Mouse (Mus musculus): ENCODE measurements around the gene Cnksr3. TPM values are rescaled to one million over a fixed set of nuclear protein-coding genes. Genes with fewer than 3 reads are reported as not detected.

The Cnksr3 gene
- polyA plus RNA-seq, 1 experiment from 2014 or later, result 8.4 TPM

- Histone ChIP-seq H3K4me3 (ENCODE audit: low read length) (no peak overlapping the region), H3K36me3 (ENCODE audit: control insufficient read depth, insufficient read depth) (no peaks in the 10 kb centered on the region), H3K9me3 (replicated peaks; ENCODE audit: control insufficient read depth, low read length) (no peaks in the 10 kb centered on the region), H3K4me2 (ENCODE audit: low read depth, low read length) (no peak overlapping the region), H3K4me1 (ENCODE audit: control insufficient read depth, insufficient read depth, low read length) (peaks cover 14% of the 10 kb centered on the region), H3K27me3 (ENCODE audit: control insufficient read depth, insufficient read depth, low read length) (no peaks in the 10 kb centered on the region), H3K27ac (ENCODE audit: low read length) (no peak overlapping the region), H3K9ac (ENCODE audit: low read length) (no peak overlapping the region)
- 78% methylated on average over 7 of the region's 7 CpGs for WGBS
- ATAC-seq (replicated peaks; ENCODE audit: extremely low read depth, insufficient read depth, low FRiP score), result no peak
Observed at GRCm38 (mm10) chr10:7200665-7201064, 11.4 kb downstream of the Cnksr3 start.

- H3K4me3 ChIP-seq (ENCODE audit: low read length), result no peak overlapping the region
- H3K4me2 ChIP-seq (ENCODE audit: low read depth, low read length), result no peak overlapping the region
- H3K9me3 ChIP-seq (replicated peaks; ENCODE audit: control insufficient read depth, low read length), result no peaks in the 10 kb centered on the region
- ATAC-seq (replicated peaks; ENCODE audit: extremely low read depth, insufficient read depth, low FRiP score), result no peak
- H3K36me3 ChIP-seq (ENCODE audit: control insufficient read depth, insufficient read depth), result no peaks in the 10 kb centered on the region
- H3K27ac ChIP-seq (ENCODE audit: low read length), result no peak overlapping the region
- no peaks in the 10 kb centered on the region for H3K27me3 ChIP-seq (ENCODE audit: control insufficient read depth, insufficient read depth, low read length)
- H3K9ac ChIP-seq (ENCODE audit: low read length), result no peak overlapping the region
- H3K4me1 ChIP-seq (ENCODE audit: control insufficient read depth, insufficient read depth, low read length), result peaks cover 16% of the 10 kb centered on the region
Observed at GRCm38 (mm10) chr10:7198201-7198600, 13.8 kb downstream of the Cnksr3 start.

- no peak overlapping the region for H3K9ac ChIP-seq (ENCODE audit: low read length)
- no peak overlapping the region for H3K4me2 ChIP-seq (ENCODE audit: low read depth, low read length)
- H3K27ac ChIP-seq (ENCODE audit: low read length), result no peak overlapping the region
- peaks cover 16% of the 10 kb centered on the region for H3K4me1 ChIP-seq (ENCODE audit: control insufficient read depth, insufficient read depth, low read length)
- WGBS, result 83% methylated on average over 6 of the region's 6 CpGs
- H3K36me3 ChIP-seq (ENCODE audit: control insufficient read depth, insufficient read depth), result no peaks in the 10 kb centered on the region
- H3K9me3 ChIP-seq (replicated peaks; ENCODE audit: control insufficient read depth, low read length), result no peaks in the 10 kb centered on the region
- H3K27me3 ChIP-seq (ENCODE audit: control insufficient read depth, insufficient read depth, low read length), result no peaks in the 10 kb centered on the region
- no peak overlapping the region for H3K4me3 ChIP-seq (ENCODE audit: low read length)
- ATAC-seq (replicated peaks; ENCODE audit: extremely low read depth, insufficient read depth, low FRiP score), result no peak
Observed at GRCm38 (mm10) chr10:7197733-7198132, 14.3 kb downstream of the Cnksr3 start.

- H3K36me3 ChIP-seq (ENCODE audit: control insufficient read depth, insufficient read depth), result no peaks in the 10 kb centered on the region
- peaks cover 16% of the 10 kb centered on the region for H3K4me1 ChIP-seq (ENCODE audit: control insufficient read depth, insufficient read depth, low read length)
- H3K4me3 ChIP-seq (ENCODE audit: low read length), result no peak overlapping the region
- H3K9me3 ChIP-seq (replicated peaks; ENCODE audit: control insufficient read depth, low read length), result no peaks in the 10 kb centered on the region
- H3K4me2 ChIP-seq (ENCODE audit: low read depth, low read length), result no peak overlapping the region
- H3K9ac ChIP-seq (ENCODE audit: low read length), result peak overlapping the region; percentile 20; the same call in 1 of the 2 replicates
- H3K27me3 ChIP-seq (ENCODE audit: control insufficient read depth, insufficient read depth, low read length), result no peaks in the 10 kb centered on the region
- WGBS, result 75% methylated on average over 8 of the region's 8 CpGs
- ATAC-seq (replicated peaks; ENCODE audit: extremely low read depth, insufficient read depth, low FRiP score), result no peak
- no peak overlapping the region; the same call in 1 of the 2 replicates for H3K27ac ChIP-seq (ENCODE audit: low read length)
Observed at GRCm38 (mm10) chr10:7196668-7197400, 15.2 kb downstream of the Cnksr3 start.

GRCm38 (mm10) chr10:7195927-7196326, 16.1 kb downstream of the Cnksr3 start:
- no peaks in the 10 kb centered on the region for H3K9me3 ChIP-seq (replicated peaks; ENCODE audit: control insufficient read depth, low read length)
- peak overlapping the region; percentile 48; the same call in 1 of the 2 replicates for H3K27ac ChIP-seq (ENCODE audit: low read length)
- 0 out of 2 replicates have a peak overlapping the region, but pooled peaks have one; percentile 20 for H3K9ac ChIP-seq (ENCODE audit: low read length)
- ATAC-seq (replicated peaks; ENCODE audit: extremely low read depth, insufficient read depth, low FRiP score), result peak; percentile 85
- H3K36me3 ChIP-seq (ENCODE audit: control insufficient read depth, insufficient read depth), result no peaks in the 10 kb centered on the region
- 47% methylated on average over 6 of the region's 6 CpGs for WGBS
- peaks cover 16% of the 10 kb centered on the region for H3K4me1 ChIP-seq (ENCODE audit: control insufficient read depth, insufficient read depth, low read length)
- no peak overlapping the region for H3K4me3 ChIP-seq (ENCODE audit: low read length)
- H3K27me3 ChIP-seq (ENCODE audit: control insufficient read depth, insufficient read depth, low read length), result no peaks in the 10 kb centered on the region
- peak overlapping the region; percentile 28; the same call in 1 of the 2 replicates for H3K4me2 ChIP-seq (ENCODE audit: low read depth, low read length)

- no peak for ATAC-seq (replicated peaks; ENCODE audit: extremely low read depth, insufficient read depth, low FRiP score)
- Histone ChIP-seq H3K9ac (ENCODE audit: low read length) (no peak overlapping the region), H3K4me3 (ENCODE audit: low read length) (no peak overlapping the region), H3K27ac (ENCODE audit: low read length) (no peak overlapping the region), H3K27me3 (ENCODE audit: control insufficient read depth, insufficient read depth, low read length) (no peaks in the 10 kb centered on the region), H3K4me1 (ENCODE audit: control insufficient read depth, insufficient read depth, low read length) (peaks cover 22% of the 10 kb centered on the region), H3K4me2 (ENCODE audit: low read depth, low read length) (no peak overlapping the region), H3K9me3 (replicated peaks; ENCODE audit: control insufficient read depth, low read length) (no peaks in the 10 kb centered on the region), H3K36me3 (ENCODE audit: control insufficient read depth, insufficient read depth) (no peaks in the 10 kb centered on the region)
- WGBS, result 77% methylated on average over 9 of the region's 9 CpGs
Observed at GRCm38 (mm10) chr10:7191721-7192413, 20.2 kb downstream of the Cnksr3 start.

GRCm38 (mm10) chr10:7189194-7189593, 22.8 kb downstream of the Cnksr3 start:
- no peak overlapping the region for H3K27ac ChIP-seq (ENCODE audit: low read length)
- H3K4me3 ChIP-seq (ENCODE audit: low read length), result no peak overlapping the region
- no peak for ATAC-seq (replicated peaks; ENCODE audit: extremely low read depth, insufficient read depth, low FRiP score)
- H3K4me1 ChIP-seq (ENCODE audit: control insufficient read depth, insufficient read depth, low read length), result peaks cover 10% of the 10 kb centered on the region; the same call in 1 of the 2 replicates
- no peaks in the 10 kb centered on the region for H3K36me3 ChIP-seq (ENCODE audit: control insufficient read depth, insufficient read depth)
- H3K27me3 ChIP-seq (ENCODE audit: control insufficient read depth, insufficient read depth, low read length), result no peaks in the 10 kb centered on the region
- H3K4me2 ChIP-seq (ENCODE audit: low read depth, low read length), result no peak overlapping the region
- no peaks in the 10 kb centered on the region for H3K9me3 ChIP-seq (replicated peaks; ENCODE audit: control insufficient read depth, low read length)
- 68% methylated on average over 6 of the region's 6 CpGs for WGBS
- H3K9ac ChIP-seq (ENCODE audit: low read length), result no peak overlapping the region

GRCm38 (mm10) chr10:7187881-7188280, 24.2 kb downstream of the Cnksr3 start:
- 41% methylated on average over 7 of the region's 7 CpGs for WGBS
- H3K27ac ChIP-seq (ENCODE audit: low read length), result no peak overlapping the region

GRCm38 (mm10) chr10:7186992-7187391, 25.0 kb downstream of the Cnksr3 start:
- H3K4me1 ChIP-seq (ENCODE audit: control insufficient read depth, insufficient read depth, low read length), result peaks cover 29% of the 10 kb centered on the region
- no peaks in the 10 kb centered on the region for H3K27me3 ChIP-seq (ENCODE audit: control insufficient read depth, insufficient read depth, low read length)
- H3K4me2 ChIP-seq (ENCODE audit: low read depth, low read length), result no peak overlapping the region
- H3K9me3 ChIP-seq (replicated peaks; ENCODE audit: control insufficient read depth, low read length), result no peaks in the 10 kb centered on the region
- no peak for ATAC-seq (replicated peaks; ENCODE audit: extremely low read depth, insufficient read depth, low FRiP score)
- no peak overlapping the region for H3K27ac ChIP-seq (ENCODE audit: low read length)
- WGBS, result 90% methylated on average over 5 of the region's 5 CpGs
- no peaks in the 10 kb centered on the region for H3K36me3 ChIP-seq (ENCODE audit: control insufficient read depth, insufficient read depth)
- H3K4me3 ChIP-seq (ENCODE audit: low read length), result no peak overlapping the region
- no peak overlapping the region for H3K9ac ChIP-seq (ENCODE audit: low read length)

More at GRCm38 (mm10) chr10:7187881-7188280, 24.2 kb downstream of the Cnksr3 start:
- no peak for ATAC-seq (replicated peaks; ENCODE audit: extremely low read depth, insufficient read depth, low FRiP score)
- Histone ChIP-seq H3K27me3 (ENCODE audit: control insufficient read depth, insufficient read depth, low read length) (no peaks in the 10 kb centered on the region), H3K9ac (ENCODE audit: low read length) (no peak overlapping the region), H3K9me3 (replicated peaks; ENCODE audit: control insufficient read depth, low read length) (no peaks in the 10 kb centered on the region), H3K4me1 (ENCODE audit: control insufficient read depth, insufficient read depth, low read length) (peaks cover 20% of the 10 kb centered on the region), H3K36me3 (ENCODE audit: control insufficient read depth, insufficient read depth) (no peaks in the 10 kb centered on the region), H3K4me3 (ENCODE audit: low read length) (no peak overlapping the region), H3K4me2 (ENCODE audit: low read depth, low read length) (no peak overlapping the region)

Data from heart, embryonic 16.5 days (tissue).